Mouse (Mus musculus): ENCODE results near the gene Dnah8. TPM values are rescaled to one million over a fixed set of nuclear protein-coding genes. Genes with fewer than 3 reads are reported as not detected.

Gene Dnah8
- total RNA-seq, 2 experiments from 2014 or later = 0.35 to 0.97 TPM

DNA sequence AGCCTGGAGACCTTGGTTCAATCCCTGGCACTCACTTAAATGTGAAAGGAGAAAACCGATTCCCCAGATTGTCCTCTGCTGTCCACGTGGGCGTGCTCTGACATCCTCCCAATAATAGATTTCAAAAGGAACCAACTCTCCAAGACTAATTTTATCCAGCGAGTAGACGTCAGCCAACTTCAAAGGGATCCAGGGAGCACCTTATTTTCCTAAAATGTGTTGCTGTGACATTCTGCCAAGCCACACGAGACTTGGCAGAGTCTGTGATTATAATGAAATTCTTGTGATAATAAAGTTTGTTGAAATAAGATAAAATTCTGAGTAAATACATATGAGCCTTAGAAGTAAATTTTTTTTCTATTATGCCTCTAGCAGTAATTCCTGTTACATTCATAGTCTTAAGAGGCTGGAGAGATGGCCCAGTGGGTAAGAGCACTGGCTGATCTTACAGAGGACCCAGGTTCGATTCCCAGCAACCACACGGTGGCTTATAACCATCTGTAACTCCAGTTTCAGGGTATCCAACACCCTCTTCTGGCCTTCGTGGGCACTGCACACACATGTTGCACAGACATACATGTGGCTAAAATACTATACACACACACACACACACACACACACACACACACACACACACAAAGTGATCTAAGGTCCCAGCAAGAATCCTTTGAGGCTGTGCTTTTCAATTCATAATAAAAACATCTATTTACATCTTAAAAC lies 51.0 kb downstream of the Dnah8 start:
- intact Hi-C loops (cut with DNase I) = no loop called here
- Histone ChIP-seq H3K27ac (no peak overlapping the region), H3K4me3 (no peak overlapping the region)
- no peak for TF ChIP-seq CTCF (IDR thresholded peaks at IDR 0.05)
- no peak for DNase-seq (ENCODE audit: extremely low spot score in 1 of 2, low spot score in 2 of 2)

DNA sequence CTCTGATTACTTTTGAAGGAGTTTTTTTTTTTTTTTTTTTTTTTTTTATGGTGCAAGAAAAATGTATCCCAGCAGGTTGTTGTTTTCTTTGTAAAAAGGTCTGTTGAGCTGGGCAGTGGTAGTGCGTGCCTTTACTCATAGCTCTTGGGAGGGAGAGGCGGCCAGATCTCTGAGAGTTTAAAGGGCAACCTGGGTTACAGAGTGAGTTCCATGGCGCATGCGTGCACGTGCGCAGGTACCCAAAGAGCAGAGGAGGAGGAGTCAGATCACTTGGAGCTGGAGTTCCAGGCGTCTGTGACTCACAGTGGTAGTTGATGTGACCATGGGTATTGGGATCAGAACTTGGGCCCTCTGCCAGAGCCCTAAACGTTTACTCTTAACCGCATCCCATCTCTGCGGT lies 54.4 kb downstream of the Dnah8 start:
- Histone ChIP-seq H3K27ac (no peak overlapping the region), H3K4me3 (no peak overlapping the region)
- no peak for DNase-seq (ENCODE audit: extremely low spot score in 1 of 2, low spot score in 2 of 2)
- no peak for TF ChIP-seq CTCF (IDR thresholded peaks at IDR 0.05)
- intact Hi-C loops (cut with DNase I) = no loop called here

DNA sequence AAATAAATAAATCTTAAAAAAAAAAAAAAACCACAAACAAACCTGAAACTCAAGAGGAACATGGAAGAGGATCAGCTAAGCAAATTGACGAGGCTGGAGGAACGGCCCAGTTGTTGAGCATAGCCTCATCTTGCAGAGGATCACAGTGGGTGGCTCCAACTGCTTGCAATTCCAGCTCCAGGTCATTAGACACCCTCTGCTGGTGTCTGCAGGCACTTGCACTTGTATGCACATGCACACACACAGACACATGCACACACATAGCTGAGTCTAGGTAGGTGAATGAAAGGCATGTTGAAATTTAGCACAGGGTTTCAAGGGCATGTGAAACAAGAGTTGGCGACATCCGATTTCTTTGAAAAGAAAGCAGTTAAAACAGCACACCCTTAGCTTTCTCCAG lies 55.5 kb downstream of the Dnah8 start:
- DNase-seq (ENCODE audit: extremely low spot score in 1 of 2, low spot score in 2 of 2) = no peak
- intact Hi-C loops (cut with DNase I) = no loop called here
- Histone ChIP-seq H3K27ac (no peak overlapping the region), H3K4me3 (no peak overlapping the region)
- no peak; the same call in none of the 2 replicates for TF ChIP-seq CTCF (IDR thresholded peaks at IDR 0.05)

DNA sequence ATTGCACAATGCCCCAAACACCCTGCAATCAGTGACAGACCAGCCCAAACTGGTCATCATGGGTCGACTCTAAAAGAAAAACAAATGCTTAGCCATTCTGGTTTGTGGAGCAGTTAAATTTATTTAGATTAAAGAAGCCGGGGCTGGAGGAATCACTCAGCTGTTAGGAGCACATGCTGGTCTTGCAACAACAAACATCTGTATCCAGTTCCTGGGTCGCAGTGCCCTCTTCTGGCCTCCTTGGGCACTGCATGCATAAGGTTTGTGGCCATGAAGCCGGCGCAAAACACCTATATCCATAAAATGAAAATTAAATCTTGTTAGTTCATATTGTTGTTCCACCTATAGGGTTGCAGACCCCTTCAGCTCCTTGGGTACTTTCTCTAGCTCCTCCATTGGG lies 57.5 kb downstream of the Dnah8 start:
- intact Hi-C loops (cut with DNase I) = no loop called here
- TF ChIP-seq CTCF (IDR thresholded peaks at IDR 0.05) = peak; percentile 72
- peak; percentile 21 to 31 for DNase-seq (ENCODE audit: extremely low spot score in 1 of 2, low spot score in 2 of 2)
- Histone ChIP-seq H3K4me3 (no peak overlapping the region), H3K27ac (no peak overlapping the region)

DNA sequence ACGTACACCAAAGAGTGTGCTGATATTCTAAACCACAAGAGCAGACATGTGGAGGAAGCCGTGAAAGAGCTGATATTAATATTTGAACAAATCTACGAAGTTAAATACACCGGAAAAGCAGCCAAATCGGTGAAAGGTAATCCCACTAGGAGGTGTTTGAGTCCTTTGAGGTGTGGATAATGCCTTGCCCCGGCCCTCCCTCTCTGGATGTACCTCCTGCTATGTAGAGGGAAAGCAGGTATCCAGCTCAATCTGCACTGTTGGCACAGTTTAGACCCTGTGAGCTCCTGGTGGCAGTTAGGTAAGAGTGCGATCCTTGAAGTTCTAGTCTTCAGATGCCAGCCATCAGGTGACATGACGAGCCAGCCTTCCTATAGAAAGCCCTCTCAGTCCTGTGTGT lies 66.0 kb downstream of the Dnah8 start:
- Histone ChIP-seq H3K27ac (no peak overlapping the region), H3K4me3 (no peak overlapping the region)
- no peak for TF ChIP-seq CTCF (IDR thresholded peaks at IDR 0.05)
- DNase-seq (ENCODE audit: extremely low spot score in 1 of 2, low spot score in 2 of 2) = no peak
- intact Hi-C loops (cut with DNase I) = no loop called here

DNA sequence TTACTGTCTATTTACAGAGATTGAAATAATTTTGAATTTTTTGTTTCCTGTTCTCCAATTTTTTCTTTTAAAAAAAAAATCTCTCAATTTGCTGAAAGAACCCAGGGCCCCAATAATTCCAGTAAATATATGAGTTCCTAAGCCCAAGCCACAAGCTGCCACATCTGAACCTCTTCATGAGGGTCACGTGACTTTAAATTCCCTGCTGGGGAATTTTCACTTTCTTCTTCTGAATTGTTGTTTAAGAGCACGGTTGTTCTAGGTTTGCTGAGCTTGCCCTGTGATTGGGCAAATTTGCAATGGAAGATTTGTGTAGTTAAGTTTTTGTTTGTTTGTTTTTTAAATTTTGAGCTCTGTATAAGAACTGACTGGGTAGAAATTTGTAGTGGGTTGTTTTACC lies 67.3 kb downstream of the Dnah8 start:
- Histone ChIP-seq H3K4me3 (no peak overlapping the region), H3K27ac (no peak overlapping the region)
- intact Hi-C loops (cut with DNase I) = no loop called here
- TF ChIP-seq CTCF (IDR thresholded peaks at IDR 0.05) = no peak
- DNase-seq (ENCODE audit: extremely low spot score in 1 of 2, low spot score in 2 of 2) = no peak

DNA sequence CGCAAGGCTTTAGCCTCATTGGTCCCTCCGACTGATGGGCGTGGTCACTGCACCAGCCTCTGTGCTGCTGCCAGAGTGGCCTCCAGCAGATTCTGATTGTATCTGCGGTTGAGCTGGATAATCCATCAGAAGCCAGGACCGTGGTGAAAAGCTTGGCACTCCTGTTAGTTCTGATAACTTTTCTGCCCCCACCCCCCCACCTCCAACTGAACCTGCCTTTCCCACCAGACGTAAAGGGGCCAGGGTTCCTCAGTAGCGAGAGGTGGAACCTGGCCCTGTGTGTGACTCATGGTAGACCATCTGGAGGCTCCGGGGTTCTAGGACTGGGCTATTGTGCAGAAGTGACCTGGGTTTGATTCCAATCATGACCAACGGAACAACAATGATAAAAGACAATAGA lies 70.1 kb downstream of the Dnah8 start:
- TF ChIP-seq CTCF (IDR thresholded peaks at IDR 0.05) = no peak
- Histone ChIP-seq H3K27ac (no peak overlapping the region), H3K4me3 (no peak overlapping the region)
- intact Hi-C loops (cut with DNase I) = no loop called here
- no peak for DNase-seq (ENCODE audit: extremely low spot score in 1 of 2, low spot score in 2 of 2)

DNA sequence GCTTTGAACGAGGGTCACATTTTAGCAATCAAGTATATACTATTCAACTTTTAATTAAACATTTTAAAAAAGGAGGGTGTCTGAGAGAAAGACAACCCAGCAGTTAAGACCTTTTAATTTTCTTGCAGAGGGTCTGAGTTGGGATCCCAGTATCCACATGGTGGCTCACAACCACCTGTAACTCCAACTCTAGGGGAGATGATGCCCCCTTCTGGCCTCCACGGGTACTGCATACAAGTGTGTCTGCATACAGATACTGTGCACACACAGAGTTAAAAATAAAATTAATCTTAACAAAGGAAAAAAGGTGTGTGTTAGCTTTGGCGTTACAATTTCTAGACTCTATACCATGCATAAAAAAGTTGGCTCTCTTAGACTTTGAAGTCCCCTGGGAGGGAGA lies 90.6 kb downstream of the Dnah8 start:
- H3K27ac ChIP-seq = no peak overlapping the region
- H3K4me3 ChIP-seq = no peak overlapping the region
- DNase-seq (ENCODE audit: extremely low spot score in 1 of 2, low spot score in 2 of 2) = no peak
- intact Hi-C loops (cut with DNase I) = loop anchor here (10.0 kb wide), 1 partner anchor 450 kb away; the partner anchor contains the start of gene Tff1
- TF ChIP-seq CTCF (IDR thresholded peaks at IDR 0.05) = peak; percentile 42

DNA sequence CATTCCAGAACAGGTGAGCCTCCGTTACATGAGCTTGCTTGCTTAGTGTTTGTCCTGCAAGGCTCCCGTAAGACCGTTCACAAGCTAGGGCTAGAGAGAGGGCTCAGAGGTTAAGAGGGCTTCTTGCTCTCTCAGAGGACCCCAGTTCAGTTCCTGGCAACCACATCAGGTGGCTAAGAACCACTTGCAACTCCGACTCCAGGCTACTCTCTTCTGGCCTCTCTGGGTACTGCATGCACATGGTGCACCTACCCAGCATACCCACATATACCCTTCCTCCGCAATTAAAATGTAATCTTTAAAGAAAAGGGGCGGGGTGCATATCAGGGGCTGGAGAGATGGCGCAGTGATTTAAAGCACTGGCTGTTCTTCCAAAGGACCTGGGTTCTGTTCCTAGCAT lies 94.0 kb downstream of the Dnah8 start:
- intact Hi-C loops (cut with DNase I) = loop anchor here (10.0 kb wide), 1 partner anchor 447 kb away; the partner anchor contains the start of gene Tff1
- H3K27ac ChIP-seq = no peak overlapping the region
- no peak for DNase-seq (ENCODE audit: extremely low spot score in 1 of 2, low spot score in 2 of 2)
- no peak overlapping the region for H3K4me3 ChIP-seq
- no peak; the same call in 1 of the 2 replicates for TF ChIP-seq CTCF (IDR thresholded peaks at IDR 0.05)

DNA sequence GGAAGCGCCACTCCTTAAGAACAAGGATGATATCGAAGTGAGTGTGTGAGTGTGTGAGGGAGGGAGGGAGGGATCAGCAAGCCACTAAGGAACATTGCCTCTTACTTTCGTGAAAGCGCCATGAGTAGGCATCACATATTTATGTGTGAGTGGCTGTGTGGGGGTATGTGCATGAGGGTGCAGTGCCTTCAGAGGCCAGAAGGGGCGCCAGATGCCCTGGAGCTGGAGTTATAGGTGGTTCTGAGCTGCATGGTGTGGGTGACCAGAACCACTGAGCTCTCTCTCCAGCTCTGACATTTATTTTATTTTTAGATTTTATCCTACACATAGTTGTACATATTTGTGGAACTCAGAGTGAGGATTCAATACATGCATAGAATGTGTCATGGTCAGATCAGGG lies 94.9 kb downstream of the Dnah8 start:
- no peak for DNase-seq (ENCODE audit: extremely low spot score in 1 of 2, low spot score in 2 of 2)
- Histone ChIP-seq H3K4me3 (no peak overlapping the region), H3K27ac (no peak overlapping the region)
- TF ChIP-seq CTCF (IDR thresholded peaks at IDR 0.05) = peak; percentile 19
- intact Hi-C loops (cut with DNase I) = loop anchor here (10.0 kb wide), 1 partner anchor 446 kb away; the partner anchor contains the start of gene Tff1

DNA sequence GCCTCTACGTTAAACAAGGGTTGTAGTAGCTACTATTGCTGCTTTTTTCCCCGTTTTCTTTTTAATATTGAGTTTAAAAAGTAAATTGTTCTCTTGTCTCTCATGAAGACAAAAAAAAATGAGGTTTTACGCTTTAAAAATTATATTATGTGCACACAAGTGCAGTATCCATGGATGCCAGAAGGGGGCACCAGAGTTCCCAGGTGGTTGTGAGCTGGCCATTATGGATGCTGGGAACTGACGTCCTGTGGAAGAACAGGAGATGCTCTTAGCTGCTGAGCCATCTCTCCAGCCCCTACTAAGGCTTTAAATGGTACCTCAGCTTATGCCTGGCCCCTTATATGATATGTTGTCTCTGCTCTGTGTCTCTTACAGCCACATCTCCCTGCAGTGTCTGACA lies 103.6 kb downstream of the Dnah8 start:
- Histone ChIP-seq H3K27ac (no peak overlapping the region), H3K4me3 (no peak overlapping the region)
- peak; percentile 46 for TF ChIP-seq CTCF (IDR thresholded peaks at IDR 0.05)
- DNase-seq (ENCODE audit: extremely low spot score in 1 of 2, low spot score in 2 of 2) = no peak
- intact Hi-C loops (cut with DNase I) = no loop called here

DNA sequence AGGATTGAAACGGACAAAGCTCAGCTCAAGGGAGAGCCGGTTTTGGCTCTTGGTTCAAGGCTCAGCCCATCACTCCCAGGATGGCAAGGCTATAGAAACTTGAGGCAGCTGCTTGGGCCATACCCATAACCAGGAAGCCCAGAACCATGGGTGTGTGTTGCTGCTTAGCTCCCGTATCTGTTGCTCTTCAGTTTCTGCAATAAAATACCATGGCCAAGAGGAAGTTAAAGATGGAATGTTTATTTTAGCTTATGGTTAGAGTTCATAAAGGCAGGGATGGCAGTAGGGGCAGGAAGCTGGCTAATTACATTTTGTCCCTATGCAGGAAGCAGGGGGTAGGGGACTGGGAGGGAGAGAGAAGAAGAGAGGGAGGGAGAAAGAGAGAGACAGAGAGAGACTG lies 108.6 kb downstream of the Dnah8 start:
- no peak overlapping the region for H3K27ac ChIP-seq
- intact Hi-C loops (cut with DNase I) = no loop called here
- no peak overlapping the region for H3K4me3 ChIP-seq
- no peak for TF ChIP-seq CTCF (IDR thresholded peaks at IDR 0.05)
- no peak for DNase-seq (ENCODE audit: extremely low spot score in 1 of 2, low spot score in 2 of 2)

DNA sequence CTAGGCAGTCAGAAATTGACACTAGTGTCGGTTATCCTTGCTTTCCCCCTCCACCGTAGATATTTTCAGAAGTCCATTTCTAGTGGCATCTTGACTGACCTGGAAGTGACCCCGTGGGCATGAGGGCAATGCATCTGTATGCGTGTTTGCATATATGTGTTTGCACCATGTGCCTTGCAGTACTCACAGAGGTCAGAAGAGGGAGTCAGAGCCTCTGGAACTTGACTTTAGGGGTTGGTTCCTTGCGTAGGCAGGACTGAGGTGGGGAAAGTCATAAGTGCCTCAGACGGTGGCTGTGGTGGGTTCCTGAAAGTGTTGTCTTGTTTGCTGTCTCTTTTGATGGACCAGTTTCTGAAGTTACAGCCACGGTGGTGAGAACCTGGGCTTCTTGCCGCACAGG lies 110.6 kb downstream of the Dnah8 start:
- no peak overlapping the region for H3K27ac ChIP-seq
- no peak; the same call in 1 of the 2 replicates for TF ChIP-seq CTCF (IDR thresholded peaks at IDR 0.05)
- no peak for DNase-seq (ENCODE audit: extremely low spot score in 1 of 2, low spot score in 2 of 2)
- H3K4me3 ChIP-seq = no peak overlapping the region
- intact Hi-C loops (cut with DNase I) = no loop called here

Measured in left cerebral cortex, adult 2 months (tissue).